Mouse (Mus musculus): ENCODE measurements around the gene Cst11.

DNA sequence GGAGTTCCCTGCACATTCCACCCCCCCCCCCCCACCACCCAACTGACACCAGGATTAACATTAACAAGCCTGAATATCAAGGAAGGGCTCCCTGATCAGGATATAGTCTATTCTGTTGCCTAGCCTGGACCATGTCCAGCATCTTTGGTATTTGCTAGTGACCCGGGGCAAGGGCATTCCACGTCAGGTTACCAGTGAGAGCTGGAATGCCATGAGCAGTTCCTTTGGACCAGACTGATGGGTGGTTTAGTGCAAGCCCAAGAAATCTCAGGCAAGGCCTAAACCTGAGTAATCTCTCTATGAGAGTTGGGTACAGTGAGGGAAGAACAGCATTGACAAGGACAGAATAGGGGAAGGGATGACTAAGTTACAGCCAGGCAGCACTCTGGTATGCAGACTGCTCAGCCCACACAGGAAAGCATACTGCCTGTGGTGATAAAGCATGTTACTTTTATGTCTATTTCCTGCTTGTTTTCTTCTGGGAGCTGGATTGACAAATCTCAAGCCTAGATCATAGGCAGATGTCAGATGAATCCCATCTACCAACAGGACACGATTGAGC is 27.4 kb downstream of the Cst11 start:
- TF ChIP-seq POLR2A (IDR thresholded peaks at IDR 0.05; ENCODE audit: control insufficient read depth in 1 of 2, insufficient read depth in 1 of 2, low read depth in 1 of 2, low read length in 2 of 2, poor library complexity in 1 of 2): no peak
- TF ChIP-seq USF1 (IDR thresholded peaks at IDR 0.05; ENCODE audit: low read depth, low read length): no peak
- TF ChIP-seq CTCF (IDR thresholded peaks at IDR 0.05 in 2 of 3, conservative IDR thresholded peaks at IDR 0.05 in 1 of 3; ENCODE audit: control insufficient read depth in 1 of 3, insufficient read depth in 1 of 3, low read depth in 2 of 3, low read length in 3 of 3, poor library complexity in 1 of 3, severe bottlenecking in 1 of 3): no peak
- no peak for TF ChIP-seq ZMIZ1 (IDR thresholded peaks at IDR 0.05; ENCODE audit: low read depth, low read length)
- TF ChIP-seq ZNF384 (IDR thresholded peaks at IDR 0.05; ENCODE audit: low read depth, low read length): no peak
- TF ChIP-seq E2F4 (IDR thresholded peaks at IDR 0.05; ENCODE audit: borderline replicate concordance, low read depth, low read length): no peak
- no peak for TF ChIP-seq KAT2A (conservative IDR thresholded peaks at IDR 0.05; ENCODE audit: low read depth, low read length)
- no peak for TF ChIP-seq POLR2AphosphoS5 (IDR thresholded peaks at IDR 0.05; ENCODE audit: borderline replicate concordance, low read depth, low read length)
- no peak for TF ChIP-seq TAL1 (IDR thresholded peaks at IDR 0.05; ENCODE audit: low read length)
- no peak for TF ChIP-seq MAFK (IDR thresholded peaks at IDR 0.05; ENCODE audit: borderline replicate concordance, low read depth, low read length)
- TF ChIP-seq POLR2AphosphoS2 (IDR thresholded peaks at IDR 0.05; ENCODE audit: low read length): no peak
- TF ChIP-seq RCOR1 (IDR thresholded peaks at IDR 0.05; ENCODE audit: low read depth, low read length): no peak

All from MEL (cell line).